Mouse (Mus musculus) T-helper 2 cell (primary cell): ENCODE measurements around the gene Vps37d.

ENCODE experiments used
- in situ Hi-C: fragments of 300-600 bp; cut with MboI, MseI; formaldehyde crosslinking; loops from one replicate; pipeline ENCODE4 v1.15.1; 2025; ENCODE audit warnings: high pct_unique_total_duplicates

Vps37d gene

GRCm38 (mm10) chr5:135032581-135032980 is 45.5 kb downstream of the Vps37d start:
- in situ Hi-C loops: loop anchor here (5.0 kb wide), 1 partner anchor 40 kb away; no protein-coding TSS in a partner anchor

- in situ Hi-C loops: no loop called here
Measured at GRCm38 (mm10) chr5:135029007-135029854, 48.8 kb downstream of the Vps37d start.

GRCm38 (mm10) chr5:135025899-135026298 is 52.2 kb downstream of the Vps37d start:
- in situ Hi-C loops: no loop called here

- in situ Hi-C loops: loop anchor here (5.0 kb wide), 1 partner anchor 83 kb away; no protein-coding TSS in a partner anchor
Measured at GRCm38 (mm10) chr5:135024665-135025224, 53.3 kb downstream of the Vps37d start.

- in situ Hi-C loops: loop anchor here (5.0 kb wide), 1 partner anchor 84 kb away; no protein-coding TSS in a partner anchor
Measured at GRCm38 (mm10) chr5:135023344-135024173, 54.5 kb downstream of the Vps37d start, which contains the start of gene Stx1a. TSS of gene Stx1a (plus strand) at chr5:135023482.
